Mouse (Mus musculus) thymus, adult 2 months (tissue): ENCODE results near the gene Ddx25.

Source experiments
- CTCF ChIP-seq: fragments of 200-500 bp; IDR thresholded peaks from 2 replicates; pipeline ENCODE4 v1.5.1; 2012; ENCODE audit warnings: mild to moderate bottlenecking, control low read depth, low read length, moderate library complexity, borderline replicate concordance; ENCODE audit not compliant: control insufficient read depth, poor library complexity, insufficient read depth; ENCODE audit errors: extremely low read depth
- POLR2A ChIP-seq: fragments of 200-500 bp; IDR thresholded peaks from 2 replicates; pipeline ENCODE4 v1.6.1; 2012; ENCODE audit warnings: mild to moderate bottlenecking, low read length, control low read depth, moderate library complexity; ENCODE audit not compliant: control insufficient read depth, poor library complexity, insufficient read depth; ENCODE audit errors: extremely low read depth

- TF ChIP-seq POLR2A (no peak), CTCF (no peak)
Measured at GRCm38 (mm10) chr9:35574416-35574815, 16.1 kb upstream of the Ddx25 start.
